Mouse (Mus musculus): ENCODE data around the gene Diaph3. TPM values are rescaled to one million over a fixed set of nuclear protein-coding genes. Genes with fewer than 3 reads are reported as not detected.

Diaph3 gene
- total and polyA plus RNA-seq, 2 experiments = 0.18 TPM; not detected in 1

GRCm38 (mm10) chr14:87146704-87147103 lies 5.7 kb upstream of the Diaph3 start:
- TF ChIP-seq POLR2A (IDR thresholded peaks at IDR 0.05; ENCODE audit: extremely low read depth, insufficient read depth, low read length) (no peak), CTCF (IDR thresholded peaks at IDR 0.05; ENCODE audit: low read depth, low read length) (no peak)
- WGBS = 60% methylated on average over 3 of the region's 3 CpGs
- DNase-seq (ENCODE audit: extremely low read depth, low read depth, low spot score) = no peak
- Histone ChIP-seq H3K27ac (replicated peaks; ENCODE audit: insufficient read depth, low read depth, low read length) (no peak overlapping the region), H3K27me3 (ENCODE audit: control insufficient read depth, insufficient read depth, low read length) (no peaks in the 10 kb centered on the region), H3K79me2 (ENCODE audit: control insufficient read depth, insufficient read depth, low read length) (no peaks in the 10 kb centered on the region), H3K4me3 (ENCODE audit: insufficient read depth, low read depth, low read length) (no peak overlapping the region), H3K4me1 (ENCODE audit: control insufficient read depth, insufficient read depth, low read length) (0 out of 2 replicates have a peak, but pooled peaks cover under 1% of the 10 kb centered on the region), H3K9ac (ENCODE audit: low read depth, low read length) (no peak overlapping the region), H3K36me3 (ENCODE audit: control insufficient read depth, insufficient read depth, low read length) (no peaks in the 10 kb centered on the region)

DNA sequence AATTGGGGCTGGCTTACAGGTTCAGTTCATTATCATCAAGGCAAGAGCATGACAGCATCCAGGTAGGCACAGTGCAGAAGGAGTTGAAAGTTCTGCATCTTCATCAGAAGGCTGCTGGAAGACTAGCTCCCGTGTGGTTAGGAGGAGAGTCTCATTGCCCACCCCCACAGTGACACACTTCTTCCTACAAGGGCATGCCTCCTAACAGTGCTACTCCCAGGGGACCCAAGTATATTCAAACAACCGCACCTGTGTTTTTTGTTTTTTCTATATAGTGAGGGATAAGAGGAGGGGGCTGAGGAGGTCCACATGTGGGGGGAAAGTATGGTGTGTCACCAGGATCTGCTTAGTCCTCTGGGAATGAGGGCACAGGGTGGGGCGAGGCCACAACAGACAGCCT lies 4.3 kb upstream of the Diaph3 start:
- DNase-seq (ENCODE audit: extremely low read depth, low read depth, low spot score) = no peak
- H3K79me2 ChIP-seq (ENCODE audit: control insufficient read depth, insufficient read depth, low read length) = no peaks in the 10 kb centered on the region
- H3K27me3 ChIP-seq (ENCODE audit: control insufficient read depth, insufficient read depth, low read length) = no peaks in the 10 kb centered on the region
- H3K4me3 ChIP-seq (ENCODE audit: insufficient read depth, low read depth, low read length) = no peak overlapping the region
- H3K27ac ChIP-seq (replicated peaks; ENCODE audit: insufficient read depth, low read depth, low read length) = no peak overlapping the region
- no peaks in the 10 kb centered on the region for H3K36me3 ChIP-seq (ENCODE audit: control insufficient read depth, insufficient read depth, low read length)
- no peak overlapping the region for H3K9ac ChIP-seq (ENCODE audit: low read depth, low read length)
- TF ChIP-seq POLR2A (IDR thresholded peaks at IDR 0.05; ENCODE audit: extremely low read depth, insufficient read depth, low read length) = no peak
- no peak for TF ChIP-seq CTCF (IDR thresholded peaks at IDR 0.05; ENCODE audit: low read depth, low read length)
- H3K4me1 ChIP-seq (ENCODE audit: control insufficient read depth, insufficient read depth, low read length) = peaks cover 1% of the 10 kb centered on the region; the same call in 1 of the 2 replicates
- WGBS = 89% methylated on average over 3 of the region's 3 CpGs

GRCm38 (mm10) chr14:87141777-87142176 lies 742 bp upstream of the Diaph3 start:
- TF ChIP-seq CTCF (IDR thresholded peaks at IDR 0.05; ENCODE audit: low read depth, low read length) (no peak), POLR2A (IDR thresholded peaks at IDR 0.05; ENCODE audit: extremely low read depth, insufficient read depth, low read length) (no peak)
- H3K27ac ChIP-seq (replicated peaks; ENCODE audit: insufficient read depth, low read depth, low read length) = no peak overlapping the region
- no peak overlapping the region for H3K4me3 ChIP-seq (ENCODE audit: insufficient read depth, low read depth, low read length)
- peak; percentile 6 for DNase-seq (ENCODE audit: extremely low read depth, low read depth, low spot score)
- 86% methylated on average over 11 of the region's 11 CpGs for WGBS
- no peaks in the 10 kb centered on the region for H3K36me3 ChIP-seq (ENCODE audit: control insufficient read depth, insufficient read depth, low read length)
- no peaks in the 10 kb centered on the region for H3K79me2 ChIP-seq (ENCODE audit: control insufficient read depth, insufficient read depth, low read length)
- peaks cover 1% of the 10 kb centered on the region; the same call in 1 of the 2 replicates for H3K4me1 ChIP-seq (ENCODE audit: control insufficient read depth, insufficient read depth, low read length)
- no peaks in the 10 kb centered on the region for H3K27me3 ChIP-seq (ENCODE audit: control insufficient read depth, insufficient read depth, low read length)
- H3K9ac ChIP-seq (ENCODE audit: low read depth, low read length) = no peak overlapping the region

DNA sequence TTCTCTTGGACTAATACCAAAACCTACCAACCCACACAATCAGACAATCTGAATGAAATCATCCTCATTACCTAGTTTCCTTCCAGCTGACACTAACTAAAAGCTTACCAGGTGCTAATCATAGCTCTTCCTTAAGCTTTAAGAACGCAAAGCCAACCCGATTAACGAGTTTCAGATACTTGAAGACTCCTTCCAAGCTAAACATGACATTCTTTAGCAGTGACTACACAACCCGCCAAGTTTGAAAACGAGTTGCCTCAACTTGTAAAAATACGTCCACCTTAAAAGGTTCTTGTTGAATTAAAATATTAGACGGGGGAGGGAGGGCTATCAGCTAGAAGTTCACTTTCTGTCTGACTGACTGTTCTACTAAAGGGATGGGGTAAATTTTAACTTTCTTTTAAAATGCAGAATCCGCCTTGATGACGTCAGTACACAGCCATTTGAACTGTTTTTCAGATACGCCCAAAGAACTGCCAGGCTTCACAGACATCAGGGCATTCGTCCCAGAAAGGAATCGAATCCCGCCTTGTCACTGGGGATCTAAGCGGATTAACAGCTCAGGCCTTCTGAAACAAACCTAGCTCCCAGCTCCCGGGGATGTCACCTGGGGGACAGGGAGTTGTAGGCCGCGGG lies 590 bp downstream of the Diaph3 start:
- no peaks in the 10 kb centered on the region for H3K36me3 ChIP-seq (ENCODE audit: control insufficient read depth, insufficient read depth, low read length)
- no peak overlapping the region for H3K27ac ChIP-seq (replicated peaks; ENCODE audit: insufficient read depth, low read depth, low read length)
- no peak for TF ChIP-seq POLR2A (IDR thresholded peaks at IDR 0.05; ENCODE audit: extremely low read depth, insufficient read depth, low read length)
- no peak for TF ChIP-seq CTCF (IDR thresholded peaks at IDR 0.05; ENCODE audit: low read depth, low read length)
- peak overlapping the region; percentile 50 for H3K9ac ChIP-seq (ENCODE audit: low read depth, low read length)
- WGBS = 2% methylated on average over 17 of the region's 17 CpGs
- H3K4me1 ChIP-seq (ENCODE audit: control insufficient read depth, insufficient read depth, low read length) = peaks cover 1% of the 10 kb centered on the region; the same call in 1 of the 2 replicates
- H3K27me3 ChIP-seq (ENCODE audit: control insufficient read depth, insufficient read depth, low read length) = no peaks in the 10 kb centered on the region
- H3K4me3 ChIP-seq (ENCODE audit: insufficient read depth, low read depth, low read length) = peak overlapping the region; percentile 81
- H3K79me2 ChIP-seq (ENCODE audit: control insufficient read depth, insufficient read depth, low read length) = no peaks in the 10 kb centered on the region
- peak; percentile 53 for DNase-seq (ENCODE audit: extremely low read depth, low read depth, low spot score)

DNA sequence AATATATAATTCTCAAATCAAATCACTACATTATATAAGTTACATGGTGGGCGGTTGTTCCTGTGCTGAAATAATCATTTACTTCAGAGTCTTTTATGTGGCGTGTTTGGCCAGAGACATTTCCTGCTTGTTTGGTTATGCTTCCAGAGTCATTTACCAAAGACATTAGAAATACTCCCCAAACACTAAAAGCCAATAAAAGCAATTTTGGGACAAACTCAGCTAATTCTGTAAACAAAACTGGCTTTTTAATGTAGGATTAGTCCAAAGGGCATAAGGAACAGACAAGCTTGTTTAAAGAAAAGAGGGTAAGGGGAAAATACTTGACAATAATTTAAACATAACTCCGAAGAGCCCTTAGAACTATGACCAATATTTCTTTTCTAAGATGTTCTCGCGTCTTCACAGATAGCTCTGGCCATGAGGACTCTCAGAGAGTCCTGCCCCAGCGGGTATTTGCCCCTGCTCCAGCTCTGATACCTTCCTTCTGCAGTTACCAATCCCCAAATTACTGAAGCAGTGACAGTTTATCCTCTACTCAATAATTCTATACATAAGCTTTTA lies 14.9 kb downstream of the Diaph3 start:
- H3K4me3 ChIP-seq (ENCODE audit: insufficient read depth, low read depth, low read length) = no peak overlapping the region
- TF ChIP-seq POLR2A (IDR thresholded peaks at IDR 0.05; ENCODE audit: extremely low read depth, insufficient read depth, low read length) (no peak), CTCF (IDR thresholded peaks at IDR 0.05; ENCODE audit: low read depth, low read length) (no peak)
- no peak for DNase-seq (ENCODE audit: extremely low read depth, low read depth, low spot score)
- H3K4me1 ChIP-seq (ENCODE audit: control insufficient read depth, insufficient read depth, low read length) = no peaks in the 10 kb centered on the region
- WGBS = 82% methylated on average over 6 of the region's 6 CpGs
- no peaks in the 10 kb centered on the region for H3K36me3 ChIP-seq (ENCODE audit: control insufficient read depth, insufficient read depth, low read length)
- H3K9ac ChIP-seq (ENCODE audit: low read depth, low read length) = no peak overlapping the region
- no peak overlapping the region for H3K27ac ChIP-seq (replicated peaks; ENCODE audit: insufficient read depth, low read depth, low read length)
- H3K79me2 ChIP-seq (ENCODE audit: control insufficient read depth, insufficient read depth, low read length) = no peaks in the 10 kb centered on the region
- no peaks in the 10 kb centered on the region for H3K27me3 ChIP-seq (ENCODE audit: control insufficient read depth, insufficient read depth, low read length)

DNA sequence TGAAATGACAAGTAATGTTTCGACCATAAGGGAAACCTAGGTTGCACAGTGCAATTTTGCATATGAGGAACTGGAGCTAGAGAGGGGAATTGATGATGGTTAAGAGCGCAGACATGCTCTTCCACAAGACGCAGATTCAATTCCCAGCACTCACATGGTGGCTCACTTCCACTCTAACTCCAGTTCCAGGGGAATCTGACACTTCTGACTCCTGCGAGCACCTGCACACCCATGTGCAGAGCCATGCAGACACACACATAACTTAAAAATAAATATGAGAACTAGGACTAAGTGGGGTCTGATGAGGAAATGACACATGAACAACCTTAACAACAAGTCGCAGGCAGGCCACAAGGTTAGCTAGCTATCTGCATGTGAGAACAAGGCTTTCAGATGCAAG lies 15.5 kb downstream of the Diaph3 start:
- Histone ChIP-seq H3K4me1 (ENCODE audit: control insufficient read depth, insufficient read depth, low read length) (no peaks in the 10 kb centered on the region), H3K79me2 (ENCODE audit: control insufficient read depth, insufficient read depth, low read length) (no peaks in the 10 kb centered on the region), H3K36me3 (ENCODE audit: control insufficient read depth, insufficient read depth, low read length) (no peaks in the 10 kb centered on the region), H3K27me3 (ENCODE audit: control insufficient read depth, insufficient read depth, low read length) (no peaks in the 10 kb centered on the region), H3K27ac (replicated peaks; ENCODE audit: insufficient read depth, low read depth, low read length) (no peak overlapping the region), H3K9ac (ENCODE audit: low read depth, low read length) (no peak overlapping the region), H3K4me3 (ENCODE audit: insufficient read depth, low read depth, low read length) (no peak overlapping the region)
- 90% methylated on average over 5 of the region's 5 CpGs for WGBS
- no peak for DNase-seq (ENCODE audit: extremely low read depth, low read depth, low spot score)
- TF ChIP-seq POLR2A (IDR thresholded peaks at IDR 0.05; ENCODE audit: extremely low read depth, insufficient read depth, low read length) (no peak), CTCF (IDR thresholded peaks at IDR 0.05; ENCODE audit: low read depth, low read length) (no peak)

Data from liver, adult 2 months (tissue).